Mouse (Mus musculus) cerebellum, adult (tissue): ENCODE results near the gene Acad10.

Experiments used
- ATAC-seq: cut with Nextera tagmentation; 2 replicates; pipeline ENCODE4 v1.9.2; 2017; ENCODE audit warnings: mild to moderate bottlenecking, moderate library complexity, mixed read lengths; ENCODE audit not compliant: insufficient number of reproducible peaks, low FRiP score, low TSS enrichment

Acad10 gene

GRCm38 (mm10) chr5:121598871-121599610 lies 61.3 kb downstream of the Acad10 start:
- no peak for ATAC-seq

- ATAC-seq = no peak
These were observed 62.2 kb downstream of the Acad10 start for GRCm38 (mm10) chr5:121597991-121598537.

- ATAC-seq = no peak
These were observed 63.0 kb downstream of the Acad10 start for GRCm38 (mm10) chr5:121597332-121597731.

GRCm38 (mm10) chr5:121596226-121596625 lies 64.1 kb downstream of the Acad10 start:
- no peak for ATAC-seq

- ATAC-seq = no peak
These were observed 64.6 kb downstream of the Acad10 start for GRCm38 (mm10) chr5:121595758-121596157.

GRCm38 (mm10) chr5:121594714-121595313 lies 65.5 kb downstream of the Acad10 start:
- no peak for ATAC-seq

- ATAC-seq = peak; percentile 61; the same call in 1 of the 2 replicates
These were observed 66.6 kb downstream of the Acad10 start, which contains the start of gene Aldh2 for GRCm38 (mm10) chr5:121593451-121594401. TSS of gene Aldh2 (minus strand) at chr5:121593824.

GRCm38 (mm10) chr5:121592816-121593407 lies 67.4 kb downstream of the Acad10 start:
- no peak for ATAC-seq

- ATAC-seq = no peak
These were observed 68.1 kb downstream of the Acad10 start for GRCm38 (mm10) chr5:121592064-121592815.

- ATAC-seq = no peak
These were observed 68.8 kb downstream of the Acad10 start for GRCm38 (mm10) chr5:121591417-121592063.

- no peak for ATAC-seq
These were observed 70.4 kb downstream of the Acad10 start for GRCm38 (mm10) chr5:121589928-121590327.

- no peak for ATAC-seq
These were observed 73.8 kb downstream of the Acad10 start for GRCm38 (mm10) chr5:121586400-121587039.

GRCm38 (mm10) chr5:121585699-121586098 lies 74.6 kb downstream of the Acad10 start:
- ATAC-seq = no peak

- no peak for ATAC-seq
These were observed 75.3 kb downstream of the Acad10 start for GRCm38 (mm10) chr5:121585005-121585404.

GRCm38 (mm10) chr5:121583765-121584501 lies 76.4 kb downstream of the Acad10 start:
- no peak; the same call in 1 of the 2 replicates for ATAC-seq

GRCm38 (mm10) chr5:121581945-121582344 lies 78.4 kb downstream of the Acad10 start:
- no peak for ATAC-seq

- no peak for ATAC-seq
These were observed 83.3 kb downstream of the Acad10 start for GRCm38 (mm10) chr5:121576927-121577488.
